Mouse (Mus musculus) hindbrain, embryonic 15.5 days (tissue): ENCODE data around the gene S100a3. TPM values are rescaled to one million over a fixed set of nuclear protein-coding genes. Genes with fewer than 3 reads are reported as not detected.

ENCODE experiments used
- ATAC-seq: fragments of 200-750 bp; cut with Nextera tagmentation; 2 replicates; pipeline ENCODE4 v1.8.0; 2017; ENCODE audit warnings: low read depth, moderate number of reproducible peaks, moderate TSS enrichment; ENCODE audit not compliant: low FRiP score
- H3K27ac ChIP-seq: fragments of 300-500 bp; sonication (generic); replicated peaks from 2 replicates; pipeline ENCODE4 v1.5.1; 2015; ENCODE audit warnings: mild to moderate bottlenecking, inconsistent platforms
- H3K27me3 ChIP-seq: fragments of 300-500 bp; sonication (generic); 2 replicates; pipeline ENCODE4 v1.6.1; 2015; ENCODE audit warnings: control low read depth, inconsistent platforms
- H3K36me3 ChIP-seq: fragments of 300-500 bp; sonication (generic); 2 replicates; pipeline ENCODE4 v1.6.1; 2015; ENCODE audit warnings: control low read depth, inconsistent platforms
- H3K4me1 ChIP-seq: fragments of 300-500 bp; sonication (generic); replicated peaks from 2 replicates; pipeline ENCODE4 v1.6.1; 2015; ENCODE audit warnings: control low read depth, inconsistent platforms
- H3K4me2 ChIP-seq: fragments of 300-500 bp; sonication (generic); 2 replicates; pipeline ENCODE4 v1.6.1; 2015; ENCODE audit warnings: moderate library complexity, mild to moderate bottlenecking, inconsistent platforms
- H3K4me3 ChIP-seq: fragments of 300-500 bp; sonication (generic); 2 replicates; pipeline ENCODE4 v1.5.1; 2015; ENCODE audit warnings: mild to moderate bottlenecking, inconsistent platforms
- H3K9ac ChIP-seq: fragments of 300-500 bp; sonication (generic); 2 replicates; pipeline ENCODE4 v1.6.1; 2015; ENCODE audit warnings: inconsistent platforms
- H3K9me3 ChIP-seq: fragments of 300-500 bp; sonication (generic); 2 replicates; pipeline ENCODE4 v1.6.1; 2016; ENCODE audit warnings: control low read depth, inconsistent platforms
- WGBS: fragments of 180-500 bp; shearing (Covaris S2); methylation state at CpG from one replicate; pipeline ENCODE4 v1.1.7; 2015; 5-methylcytosine and 5-hydroxymethylcytosine counted together
- polyA plus RNA-seq: library from polyadenylated mRNA; unstranded; fragments of >200 nt; fragmentation: Nextera tagmentation; extraction: Ambion mirVana; gene quantifications from 2 replicates; pipeline ENCODE4 v1.2.1, GENCODE M21; 2015

S100a3 gene
- polyA plus RNA-seq, 1 experiment from 2014 or later, result 2.7 TPM

DNA sequence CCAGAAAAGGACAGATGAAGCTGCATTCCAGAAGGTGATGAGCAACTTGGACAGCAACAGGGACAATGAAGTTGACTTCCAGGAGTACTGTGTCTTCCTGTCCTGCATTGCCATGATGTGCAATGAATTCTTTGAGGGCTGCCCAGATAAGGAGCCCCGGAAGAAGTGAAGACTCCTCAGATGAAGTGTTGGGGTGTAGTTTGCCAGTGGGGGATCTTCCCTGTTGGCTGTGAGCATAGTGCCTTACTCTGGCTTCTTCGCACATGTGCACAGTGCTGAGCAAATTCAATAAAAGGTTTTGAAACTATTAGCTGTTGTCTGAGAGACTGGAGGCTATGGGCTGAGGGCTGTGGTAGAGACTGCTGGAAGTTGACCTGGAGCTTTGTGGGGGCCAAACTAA, 45.4 kb downstream of the S100a3 start:
- no peaks in the 10 kb centered on the region for H3K36me3 ChIP-seq
- H3K4me2 ChIP-seq, result no peak overlapping the region
- H3K27me3 ChIP-seq, result no peaks in the 10 kb centered on the region
- H3K27ac ChIP-seq, result no peak overlapping the region
- peaks cover 3% of the 10 kb centered on the region; the same call in 1 of the 2 replicates for H3K4me1 ChIP-seq
- ATAC-seq, result no peak
- no peaks in the 10 kb centered on the region for H3K9me3 ChIP-seq
- WGBS, result 96% methylated on average over 2 of the region's 2 CpGs
- no peak overlapping the region for H3K4me3 ChIP-seq
- H3K9ac ChIP-seq, result no peak overlapping the region

- Histone ChIP-seq H3K4me3 (no peak overlapping the region), H3K27me3 (no peaks in the 10 kb centered on the region), H3K9ac (no peak overlapping the region), H3K4me2 (no peak overlapping the region), H3K9me3 (no peaks in the 10 kb centered on the region), H3K36me3 (no peaks in the 10 kb centered on the region), H3K27ac (no peak overlapping the region), H3K4me1 (peaks cover 3% of the 10 kb centered on the region; the same call in 1 of the 2 replicates)
- WGBS, result 89% methylated on average over 6 of the region's 6 CpGs
- ATAC-seq, result no peak
These were observed 45.8 kb downstream of the S100a3 start for GRCm38 (mm10) chr3:90606185-90606584.

- no peak for ATAC-seq
These were observed 47.0 kb downstream of the S100a3 start for GRCm38 (mm10) chr3:90607361-90607760.

GRCm38 (mm10) chr3:90608223-90608622, 47.8 kb downstream of the S100a3 start, which contains the start of gene S100a5:
Gene S100a5, plus strand, starts transcription at chr3:90608523.
- WGBS, result 67% methylated on average over 3 of the region's 3 CpGs
- Histone ChIP-seq H3K4me1 (peaks cover 10% of the 10 kb centered on the region), H3K27me3 (no peaks in the 10 kb centered on the region), H3K36me3 (no peaks in the 10 kb centered on the region), H3K9ac (no peak within 1 kb of the TSS), H3K4me2 (no peak within 1 kb of the TSS), H3K4me3 (no peak within 1 kb of the TSS), H3K9me3 (no peaks in the 10 kb centered on the region), H3K27ac (no peak within 1 kb of the TSS)
- no peak for ATAC-seq

More at GRCm38 (mm10) chr3:90607361-90607760, 47.0 kb downstream of the S100a3 start:
- Histone ChIP-seq H3K27me3 (no peaks in the 10 kb centered on the region), H3K4me1 (peaks cover 3% of the 10 kb centered on the region; the same call in 1 of the 2 replicates), H3K9ac (no peak overlapping the region), H3K9me3 (no peaks in the 10 kb centered on the region), H3K4me3 (no peak overlapping the region), H3K27ac (no peak overlapping the region), H3K4me2 (no peak overlapping the region), H3K36me3 (no peaks in the 10 kb centered on the region)
- 86% methylated on average over 3 of the region's 3 CpGs for WGBS

DNA sequence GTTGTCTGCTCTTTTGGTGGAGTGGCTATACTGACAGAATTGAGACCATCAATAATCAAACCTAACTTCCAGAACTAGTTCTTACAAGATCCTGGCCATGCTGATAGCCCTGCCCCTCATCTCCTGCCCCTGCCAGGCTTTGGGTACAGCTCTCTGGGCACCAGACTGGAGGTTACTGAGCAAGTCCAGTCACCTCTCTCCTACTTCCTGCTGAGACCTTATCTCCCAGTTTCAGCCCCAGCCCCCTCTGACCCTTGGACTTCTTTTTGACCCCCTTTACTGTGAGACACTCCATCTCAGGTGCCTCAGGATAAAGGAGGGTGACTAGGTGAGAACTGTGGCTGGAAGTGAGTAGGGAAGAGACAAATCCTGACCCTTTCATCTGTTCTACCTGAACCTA, 48.7 kb downstream of the S100a3 start:
- Histone ChIP-seq H3K4me3 (no peak overlapping the region), H3K9ac (no peak overlapping the region), H3K36me3 (no peaks in the 10 kb centered on the region), H3K4me2 (no peak overlapping the region), H3K27ac (no peak overlapping the region), H3K4me1 (peaks cover 11% of the 10 kb centered on the region), H3K9me3 (no peaks in the 10 kb centered on the region), H3K27me3 (0 out of 2 replicates have a peak, but pooled peaks cover 4% of the 10 kb centered on the region)
- no peak for ATAC-seq

DNA sequence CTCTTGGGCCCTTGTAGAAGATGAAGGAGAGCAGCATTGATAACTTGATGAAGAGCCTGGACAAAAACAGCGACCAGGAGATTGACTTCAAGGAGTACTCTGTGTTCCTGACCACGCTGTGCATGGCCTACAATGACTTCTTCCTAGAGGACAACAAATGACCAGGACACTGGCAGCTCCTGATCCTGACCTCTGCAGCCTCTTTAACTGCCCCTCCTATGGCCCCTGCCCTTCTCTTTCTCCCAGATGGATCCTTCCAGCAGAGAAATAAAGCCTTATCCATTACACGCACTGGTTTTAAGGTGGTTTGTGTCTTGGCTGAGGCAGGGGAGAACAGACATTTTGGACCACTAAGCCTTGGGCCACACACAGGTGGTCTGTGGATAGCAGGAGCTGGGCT, 51.1 kb downstream of the S100a3 start:
- 89% methylated on average over 3 of the region's 3 CpGs for WGBS
- Histone ChIP-seq H3K4me1 (peaks cover 9% of the 10 kb centered on the region), H3K27ac (no peak overlapping the region), H3K36me3 (no peaks in the 10 kb centered on the region), H3K4me3 (no peak overlapping the region), H3K9me3 (no peaks in the 10 kb centered on the region), H3K4me2 (no peak overlapping the region), H3K9ac (no peak overlapping the region), H3K27me3 (0 out of 2 replicates have a peak, but pooled peaks cover 4% of the 10 kb centered on the region)
- ATAC-seq, result no peak

DNA sequence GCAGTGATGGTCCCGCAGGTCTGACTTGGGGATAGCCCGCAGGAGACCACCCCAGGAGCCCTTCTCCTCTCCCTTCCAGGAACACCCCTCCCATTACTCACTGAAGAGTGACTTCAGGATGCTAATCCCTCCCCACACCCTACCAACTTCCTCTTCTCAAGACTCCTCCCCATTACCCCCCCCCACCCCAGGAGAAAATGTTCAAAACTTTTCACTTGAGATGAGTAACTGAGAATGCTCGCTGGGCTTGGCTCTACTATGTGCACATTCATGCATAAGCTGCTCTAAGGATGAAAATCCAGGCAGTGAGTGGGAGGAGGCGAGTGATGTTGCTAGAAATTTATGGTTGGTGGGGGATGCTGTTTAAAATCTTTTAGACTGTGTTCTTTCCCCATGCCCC, 51.7 kb downstream of the S100a3 start:
- WGBS, result 68% methylated on average over 4 of the region's 4 CpGs
- H3K9ac ChIP-seq, result no peak overlapping the region
- ATAC-seq, result no peak
- H3K4me1 ChIP-seq, result peaks cover 9% of the 10 kb centered on the region
- H3K4me3 ChIP-seq, result no peak overlapping the region
- H3K27me3 ChIP-seq, result 0 out of 2 replicates have a peak, but pooled peaks cover 4% of the 10 kb centered on the region
- H3K4me2 ChIP-seq, result no peak overlapping the region
- no peaks in the 10 kb centered on the region for H3K9me3 ChIP-seq
- no peak overlapping the region for H3K27ac ChIP-seq
- H3K36me3 ChIP-seq, result no peaks in the 10 kb centered on the region

DNA sequence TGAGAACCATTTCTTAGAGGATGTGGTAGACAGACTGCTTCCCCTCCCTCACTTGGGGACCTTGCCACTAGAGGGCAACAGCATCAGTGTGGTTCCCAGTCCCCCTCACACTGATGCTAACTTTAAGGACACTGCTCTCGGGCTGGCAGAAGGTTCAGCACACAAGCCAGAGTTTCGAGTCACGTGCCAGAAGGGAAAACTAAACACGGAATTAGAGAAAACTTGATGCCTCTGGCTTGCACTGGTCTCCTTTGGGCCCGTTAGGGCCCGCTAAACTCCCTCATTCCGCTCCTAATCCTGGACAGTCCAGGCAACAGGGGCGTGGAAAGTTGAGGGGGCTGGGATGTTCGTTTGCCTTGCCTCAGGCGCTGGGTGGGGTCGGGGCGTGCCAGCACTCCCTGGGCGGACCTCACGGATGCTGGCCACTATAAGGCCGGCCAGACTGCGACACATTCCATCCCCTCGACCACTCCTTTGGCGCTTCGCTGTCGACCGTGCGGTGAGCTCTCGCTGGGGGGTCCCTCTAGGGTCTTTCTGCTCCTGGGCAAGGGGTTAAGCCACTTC, 52.4 kb downstream of the S100a3 start, which contains the start of gene S100a6:
Gene S100a6 (plus strand): TSS at position 155 of the 564 bp plus-strand sequence.
- Histone ChIP-seq H3K9me3 (no peaks in the 10 kb centered on the region), H3K4me3 (peak within 1 kb of the TSS; percentile 31), H3K9ac (peak within 1 kb of the TSS; percentile 17; the same call in 1 of the 2 replicates), H3K27me3 (0 out of 2 replicates have a peak, but pooled peaks cover 4% of the 10 kb centered on the region), H3K36me3 (no peaks in the 10 kb centered on the region), H3K4me1 (peaks cover 9% of the 10 kb centered on the region), H3K4me2 (peak within 1 kb of the TSS; percentile 67), H3K27ac (no peak within 1 kb of the TSS)
- under 1% methylated on average over 23 of the region's 23 CpGs for WGBS
- peak; percentile 68 for ATAC-seq

DNA sequence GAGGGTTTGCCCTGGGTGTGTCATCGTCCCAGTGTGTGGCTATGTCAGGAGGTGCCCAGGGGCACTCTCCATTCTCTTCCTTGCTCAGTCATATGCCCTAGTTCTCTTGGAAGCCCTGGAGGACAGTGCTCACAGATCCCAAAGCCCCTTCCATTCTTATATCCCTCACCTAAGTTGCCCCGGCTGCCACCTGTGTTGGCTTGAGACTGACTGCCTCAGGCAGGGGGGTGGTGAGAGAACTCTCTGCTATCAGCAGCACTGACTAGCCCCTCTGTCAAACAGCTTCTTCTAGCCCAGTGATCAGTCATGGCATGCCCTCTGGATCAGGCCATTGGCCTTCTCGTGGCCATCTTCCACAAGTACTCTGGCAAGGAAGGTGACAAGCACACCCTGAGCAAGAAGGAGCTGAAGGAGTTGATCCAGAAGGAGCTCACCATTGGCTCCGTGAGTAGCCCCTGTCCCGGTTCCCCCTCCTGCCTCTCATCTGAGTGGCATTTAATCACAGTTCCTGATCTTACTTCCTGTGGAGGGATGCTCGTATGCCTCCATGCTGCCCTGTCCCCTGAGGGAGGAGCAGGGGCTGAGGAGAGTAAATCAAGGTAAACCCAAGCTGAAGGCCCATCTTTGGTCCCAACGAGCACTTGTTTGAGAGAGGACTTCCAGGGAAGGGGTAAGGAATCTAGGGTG, 53.2 kb downstream of the S100a3 start:
- ATAC-seq, result no peak
- WGBS, result 80% methylated on average over 7 of the region's 7 CpGs

GRCm38 (mm10) chr3:90614148-90614530, 53.8 kb downstream of the S100a3 start:
- H3K27me3 ChIP-seq, result 0 out of 2 replicates have a peak, but pooled peaks cover 4% of the 10 kb centered on the region
- H3K9me3 ChIP-seq, result no peaks in the 10 kb centered on the region
- no peak overlapping the region for H3K4me3 ChIP-seq
- H3K4me1 ChIP-seq, result peaks cover 9% of the 10 kb centered on the region
- no peak overlapping the region for H3K27ac ChIP-seq
- no peak for ATAC-seq
- no peaks in the 10 kb centered on the region for H3K36me3 ChIP-seq
- 88% methylated on average over 6 of the region's 6 CpGs for WGBS
- H3K4me2 ChIP-seq, result no peak overlapping the region
- no peak overlapping the region for H3K9ac ChIP-seq

More for the DNA sequence above, 53.2 kb downstream of the S100a3 start:
- no peak overlapping the region for H3K27ac ChIP-seq
- no peak overlapping the region for H3K9ac ChIP-seq
- H3K4me3 ChIP-seq, result no peak overlapping the region; the same call in 1 of the 2 replicates
- H3K9me3 ChIP-seq, result no peaks in the 10 kb centered on the region
- H3K27me3 ChIP-seq, result 0 out of 2 replicates have a peak, but pooled peaks cover 4% of the 10 kb centered on the region
- peak overlapping the region; percentile 67 for H3K4me2 ChIP-seq
- H3K36me3 ChIP-seq, result no peaks in the 10 kb centered on the region
- H3K4me1 ChIP-seq, result peaks cover 9% of the 10 kb centered on the region

- Histone ChIP-seq H3K27ac (no peak overlapping the region), H3K36me3 (no peaks in the 10 kb centered on the region), H3K4me1 (peaks cover 9% of the 10 kb centered on the region), H3K27me3 (0 out of 2 replicates have a peak, but pooled peaks cover 4% of the 10 kb centered on the region), H3K4me3 (no peak overlapping the region), H3K9ac (no peak overlapping the region), H3K9me3 (no peaks in the 10 kb centered on the region), H3K4me2 (no peak overlapping the region)
- 83% methylated on average over 11 of the region's 11 CpGs for WGBS
- ATAC-seq, result no peak
These were observed 54.4 kb downstream of the S100a3 start for GRCm38 (mm10) chr3:90614611-90615251.

GRCm38 (mm10) chr3:90615415-90615814, 55.0 kb downstream of the S100a3 start:
- no peak for ATAC-seq
- H3K36me3 ChIP-seq, result no peaks in the 10 kb centered on the region
- 14% methylated on average over 7 of the region's 7 CpGs for whole genome bisulfite sequencing
- H3K27me3 ChIP-seq, result 0 out of 2 replicates have a peak, but pooled peaks cover 4% of the 10 kb centered on the region
- no peak overlapping the region for H3K27ac ChIP-seq
- H3K4me1 ChIP-seq, result peaks cover 9% of the 10 kb centered on the region
- H3K4me2 ChIP-seq, result no peak overlapping the region
- no peaks in the 10 kb centered on the region for H3K9me3 ChIP-seq
- no peak overlapping the region for H3K9ac ChIP-seq
- H3K4me3 ChIP-seq, result no peak overlapping the region
